Mouse (Mus musculus) yolk sac, embryonic 10.5 days (tissue): Measurements from ENCODE around the gene Ncoa6.
A peak's percentile ranks its signal among the peaks of the same experiment; 100 is the strongest.

Experiments used
- DNase-seq: peaks from one replicate; pipeline ENCODE4 v3.0.0-alpha.2; 2017; ENCODE audit warnings: low spot score

The Ncoa6 gene

GRCm38 (mm10) chr2:155367635-155368284 lies 105.9 kb downstream of the Ncoa6 start:
- no peak for DNase-seq

- DNase-seq, result no peak
Measured at GRCm38 (mm10) chr2:155357686-155358399, 115.9 kb downstream of the Ncoa6 start.

- DNase-seq, result peak; percentile 96
Measured at GRCm38 (mm10) chr2:155356971-155357591, 116.6 kb downstream of the Ncoa6 start, which contains the start of gene Pigu. Pigu (minus strand) TSS chr2:155357430.

- DNase-seq, result no peak
Measured at GRCm38 (mm10) chr2:155354402-155354801, 119.3 kb downstream of the Ncoa6 start.

GRCm38 (mm10) chr2:155346670-155347069 lies 127.0 kb downstream of the Ncoa6 start:
- no peak for DNase-seq
